Mouse (Mus musculus): Measurements from ENCODE around the gene Kifc5b. TPM values are rescaled to one million over a fixed set of nuclear protein-coding genes. Genes with fewer than 3 reads are reported as not detected.
"Not testable (repeated sequence)": the region's sequence is repeated elsewhere in the genome, so short reads cannot be mapped to it uniquely, and the experiment has no call there.

Kifc5b gene
- total RNA-seq, 2 experiments from 2014 or later, result 9.1 to 15.6 TPM

DNA sequence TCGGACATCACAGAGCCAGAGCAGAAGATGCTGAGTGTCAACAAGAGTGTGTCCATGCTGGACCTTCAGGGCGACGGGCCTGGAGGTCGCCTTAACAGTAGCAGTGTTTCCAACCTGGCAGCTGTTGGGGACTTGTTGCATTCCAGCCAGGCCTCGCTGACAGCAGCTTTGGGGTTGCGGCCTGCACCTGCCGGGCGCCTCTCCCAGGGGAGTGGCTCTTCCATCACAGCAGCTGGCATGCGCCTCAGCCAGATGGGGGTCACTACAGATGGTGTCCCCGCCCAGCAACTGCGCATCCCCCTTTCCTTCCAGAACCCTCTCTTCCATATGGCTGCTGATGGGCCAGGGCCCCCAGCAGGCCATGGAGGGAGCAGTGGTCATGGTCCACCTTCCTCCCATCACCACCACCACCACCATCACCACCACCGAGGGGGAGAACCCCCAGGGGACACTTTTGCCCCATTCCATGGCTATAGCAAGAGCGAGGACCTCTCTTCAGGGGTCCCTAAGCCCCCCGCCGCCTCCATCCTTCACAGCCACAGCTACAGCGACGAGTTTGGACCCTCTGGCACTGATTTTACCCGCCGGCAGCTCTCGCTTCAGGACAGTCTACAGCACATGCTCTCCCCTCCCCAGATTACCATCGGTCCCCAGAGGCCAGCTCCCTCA lies 44.8 kb downstream of the Kifc5b start:
- no peak for ATAC-seq (replicated peaks; ENCODE audit: low FRiP score, low TSS enrichment, poor library complexity, severe bottlenecking)

DNA sequence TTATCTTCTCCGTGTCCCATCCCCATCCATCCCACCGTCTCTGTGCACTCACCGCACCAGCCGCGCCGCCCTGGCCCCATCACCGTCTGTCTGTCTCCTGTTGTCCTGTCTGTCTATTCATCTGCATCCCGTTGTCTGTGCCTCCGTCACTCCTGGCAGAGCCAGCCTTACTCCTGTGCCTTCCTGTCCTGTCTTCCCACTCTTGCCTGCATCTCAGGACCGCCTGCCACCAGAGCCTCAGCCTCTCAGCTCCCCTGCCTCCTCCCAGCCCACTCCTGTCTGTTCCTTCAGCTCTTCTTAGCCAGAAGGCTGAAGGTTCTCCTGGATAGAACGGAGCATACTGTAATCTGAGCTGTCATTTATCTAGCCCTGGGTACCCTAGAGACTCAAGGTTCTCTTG lies 50.1 kb downstream of the Kifc5b start:
- ATAC-seq (replicated peaks; ENCODE audit: low FRiP score, low TSS enrichment, poor library complexity, severe bottlenecking), result no peak

DNA sequence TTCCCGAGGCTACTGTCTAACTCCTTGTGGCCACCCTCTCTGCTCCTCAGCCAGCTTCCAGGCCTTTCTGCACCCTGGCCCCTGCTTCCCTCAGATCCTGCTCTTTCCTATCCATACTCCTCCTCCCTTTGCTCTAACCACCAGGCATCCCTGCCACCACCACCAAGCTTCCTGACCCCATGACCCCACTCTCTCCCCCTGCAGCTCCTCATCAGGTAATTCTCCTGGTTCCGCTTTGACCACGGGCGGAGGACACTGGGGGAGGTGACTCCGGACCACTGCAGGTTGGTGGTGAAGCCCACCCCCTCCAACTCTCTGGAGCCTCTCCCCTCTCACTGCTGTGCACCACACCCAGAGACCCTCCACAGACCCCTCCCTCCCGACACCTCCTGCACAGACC lies 50.6 kb downstream of the Kifc5b start:
- no peak for ATAC-seq (replicated peaks; ENCODE audit: low FRiP score, low TSS enrichment, poor library complexity, severe bottlenecking)

DNA sequence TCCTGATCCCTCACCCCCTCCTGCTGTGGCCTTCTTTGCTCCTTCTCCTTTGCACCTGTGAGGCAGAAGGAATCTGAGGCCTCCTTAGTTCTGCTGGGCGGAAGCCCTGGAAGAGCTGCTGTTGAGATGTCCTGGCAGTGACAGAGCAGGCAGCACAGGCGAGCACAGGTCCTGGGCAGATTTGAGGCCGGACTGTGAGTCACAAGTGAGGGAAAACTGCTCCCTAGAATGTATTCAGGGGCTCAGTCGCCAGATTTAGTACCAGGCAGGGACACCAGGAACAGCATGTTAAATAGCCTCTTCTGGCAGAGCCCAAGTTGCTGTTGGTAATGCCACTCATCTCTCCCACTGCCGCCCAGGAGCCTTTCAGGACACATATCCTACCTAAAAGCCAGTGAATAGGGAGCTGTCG lies 51.3 kb downstream of the Kifc5b start:
- ATAC-seq (replicated peaks; ENCODE audit: low FRiP score, low TSS enrichment, poor library complexity, severe bottlenecking), result no peak

GRCm38 (mm10) chr17:26969257-26969656 lies 52.4 kb downstream of the Kifc5b start:
- no peak for ATAC-seq (replicated peaks; ENCODE audit: low FRiP score, low TSS enrichment, poor library complexity, severe bottlenecking)

DNA sequence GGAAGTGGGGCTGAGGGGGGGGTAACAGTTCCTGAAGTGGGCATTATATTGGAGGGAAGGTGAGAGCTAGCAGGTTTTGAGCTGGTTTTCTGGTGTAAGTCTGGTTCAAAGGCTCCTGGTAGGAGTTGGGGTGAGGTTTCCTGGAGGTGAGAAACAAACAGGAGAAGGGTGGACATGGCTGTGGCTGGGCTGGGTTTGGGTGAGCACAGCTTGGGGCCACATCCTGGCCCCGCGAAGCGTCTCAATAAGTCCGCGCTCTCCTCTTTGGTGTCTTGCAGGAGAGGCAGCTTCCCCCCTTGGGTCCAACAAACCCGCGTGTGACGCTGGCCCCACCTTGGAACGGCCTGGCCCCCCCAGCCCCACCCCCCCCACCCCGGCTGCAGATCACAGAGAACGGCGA lies 53.3 kb downstream of the Kifc5b start:
- ATAC-seq (replicated peaks; ENCODE audit: low FRiP score, low TSS enrichment, poor library complexity, severe bottlenecking), result no peak

DNA sequence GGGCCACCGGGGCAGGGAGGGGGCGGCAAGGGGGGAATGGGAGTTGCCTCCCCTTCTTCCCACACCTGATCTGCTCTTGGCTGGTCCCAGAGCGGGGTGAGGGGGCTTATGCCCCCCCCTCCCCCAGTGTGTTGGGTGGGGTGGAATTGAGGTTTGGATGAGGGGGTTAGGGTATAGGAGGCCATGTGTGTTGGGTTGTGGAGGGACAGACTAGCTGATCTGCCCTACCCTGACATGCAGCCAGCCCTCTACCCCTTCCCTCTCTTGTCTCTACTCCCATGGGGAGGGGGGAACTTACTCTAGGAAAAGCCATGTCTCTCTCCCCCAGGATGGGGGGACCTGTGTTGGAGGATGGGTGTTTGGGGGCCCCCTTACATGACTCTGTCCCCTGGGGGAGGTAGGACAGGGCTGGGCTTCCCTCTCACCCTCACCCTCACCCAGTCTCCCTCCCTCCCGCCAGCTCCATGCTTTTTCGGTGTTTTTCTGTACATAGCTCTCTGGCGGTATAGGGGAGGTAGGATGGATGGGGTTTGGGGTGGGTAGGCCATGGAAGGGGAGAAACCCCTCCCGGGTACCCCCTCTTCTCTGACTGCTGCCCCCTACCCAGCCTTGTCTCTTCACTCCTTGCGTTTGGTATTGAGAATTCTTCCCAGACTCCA lies 54.5 kb downstream of the Kifc5b start:
- no peak for ATAC-seq (replicated peaks; ENCODE audit: low FRiP score, low TSS enrichment, poor library complexity, severe bottlenecking)

GRCm38 (mm10) chr17:26972107-26972506 lies 55.2 kb downstream of the Kifc5b start:
- ATAC-seq (replicated peaks; ENCODE audit: low FRiP score, low TSS enrichment, poor library complexity, severe bottlenecking), result no peak

GRCm38 (mm10) chr17:26972703-26973574 lies 56.0 kb downstream of the Kifc5b start, which contains the start of gene Zbtb9:
Gene Zbtb9, plus strand, starts transcription at chr17:26973167.
- ATAC-seq (replicated peaks; ENCODE audit: low FRiP score, low TSS enrichment, poor library complexity, severe bottlenecking), result peak; percentile 96

DNA sequence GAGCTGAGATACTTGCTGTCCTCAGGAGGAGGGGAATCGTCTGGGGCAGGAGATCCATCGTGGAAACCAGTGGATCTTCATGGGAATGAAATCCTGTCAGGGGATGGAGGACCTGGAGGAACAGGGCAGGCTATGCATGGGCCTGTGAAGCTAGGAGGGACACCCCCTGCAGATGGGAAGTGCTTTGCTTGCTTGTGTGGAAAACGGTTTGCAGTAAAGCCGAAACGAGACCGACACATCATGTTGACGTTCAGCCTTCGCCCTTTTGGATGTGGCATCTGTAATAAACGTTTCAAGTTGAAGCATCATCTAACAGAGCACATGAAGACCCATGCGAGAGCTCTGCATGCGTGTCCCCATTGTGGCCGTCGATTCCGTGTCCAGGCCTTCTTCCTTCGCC lies 57.7 kb downstream of the Kifc5b start:
- ATAC-seq (replicated peaks; ENCODE audit: low FRiP score, low TSS enrichment, poor library complexity, severe bottlenecking), result no peak

DNA sequence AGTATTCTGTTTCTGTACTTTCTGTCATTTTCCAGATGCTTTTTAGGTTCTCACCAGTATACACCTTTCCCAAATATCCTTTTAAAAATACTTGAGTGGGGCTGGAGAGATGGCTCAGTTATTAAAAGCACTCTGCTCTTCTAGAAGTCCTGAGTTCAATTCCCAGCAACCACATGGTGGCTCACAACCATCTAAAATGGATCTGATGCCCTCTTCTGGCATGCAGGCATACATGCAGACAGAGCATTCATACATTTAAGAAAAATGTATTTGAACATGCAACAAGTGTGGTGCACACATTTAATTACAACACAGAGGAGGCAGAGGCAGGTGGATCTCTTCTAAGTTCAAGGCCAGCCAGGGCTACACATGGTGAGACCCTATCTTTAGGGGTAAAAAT lies 58.5 kb downstream of the Kifc5b start:
- no peak for ATAC-seq (replicated peaks; ENCODE audit: low FRiP score, low TSS enrichment, poor library complexity, severe bottlenecking)

DNA sequence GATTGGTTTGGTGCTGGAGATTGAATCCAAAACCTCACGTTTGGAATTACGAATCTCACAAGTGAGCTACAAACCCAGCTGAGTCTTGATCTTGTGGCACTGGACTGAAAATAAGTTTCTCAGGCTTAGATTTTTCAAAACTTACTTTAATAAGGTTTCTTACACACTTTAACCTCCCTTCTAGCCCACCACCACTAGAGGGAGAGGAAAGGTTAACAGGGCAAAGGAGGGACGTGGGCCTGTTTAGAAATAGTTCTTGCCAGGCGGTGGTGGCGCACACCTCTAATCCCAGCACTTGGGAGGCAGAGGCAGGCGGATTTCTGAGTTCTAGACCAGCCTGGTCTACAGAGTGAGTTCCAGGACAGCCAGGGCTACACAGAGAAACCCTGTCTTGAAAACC lies 60.5 kb downstream of the Kifc5b start:
- not testable (repeated sequence) for ATAC-seq (replicated peaks; ENCODE audit: low FRiP score, low TSS enrichment, poor library complexity, severe bottlenecking)

DNA sequence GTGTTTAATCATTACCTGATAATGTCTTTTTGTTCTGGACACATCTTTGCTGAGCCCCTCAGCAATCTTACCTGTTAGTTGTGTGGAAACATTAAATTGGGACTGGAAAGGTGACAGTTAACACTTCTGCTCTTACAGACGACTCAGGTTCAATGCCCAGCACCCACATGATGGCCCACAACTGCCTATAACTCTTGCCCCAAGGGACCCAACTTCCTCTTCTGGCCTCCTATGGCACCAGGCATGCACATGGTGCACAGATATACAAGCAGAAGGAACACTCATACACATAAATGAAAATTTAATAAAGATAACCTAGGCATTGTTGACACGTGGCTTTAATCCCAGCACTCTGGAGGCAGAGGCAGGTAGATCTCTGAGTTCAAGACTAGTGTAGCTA lies 62.5 kb downstream of the Kifc5b start:
- no peak for ATAC-seq (replicated peaks; ENCODE audit: low FRiP score, low TSS enrichment, poor library complexity, severe bottlenecking)

GRCm38 (mm10) chr17:26981050-26981449 lies 64.2 kb downstream of the Kifc5b start:
- 0 out of 2 replicates have a peak, but pooled peaks have one; percentile 22 for ATAC-seq (replicated peaks; ENCODE audit: low FRiP score, low TSS enrichment, poor library complexity, severe bottlenecking)

Other genes starting within 250 kb of the Kifc5b start
- 11.4 and 12.0 TPM in 2 replicates for gene Crebrf, start 201.4 kb upstream of the Kifc5b start, total RNA-seq (2014; fragmentation: Nextera tagmentation)
- gene Crebrf, start 201.4 kb upstream of the Kifc5b start, total RNA-seq (2017), result 17.9 and 37.0 TPM in 2 replicates
- gene Bnip1, start 136.0 kb upstream of the Kifc5b start, total RNA-seq (2014; fragmentation: Nextera tagmentation), result 60.6 and 68.9 TPM in 2 replicates
- 49.6 and 59.8 TPM in 2 replicates for gene Bnip1, start 136.0 kb upstream of the Kifc5b start, total RNA-seq (2017)
- not detected in 2 replicates for gene Nkx2-5, start 72.1 kb upstream of the Kifc5b start, total RNA-seq (2014; fragmentation: Nextera tagmentation)
- not detected in 2 replicates for gene Nkx2-5, start 72.1 kb upstream of the Kifc5b start, total RNA-seq (2017)
- 8.2 and 11.6 TPM in 2 replicates for gene Phf1, start 16.0 kb downstream of the Kifc5b start, total RNA-seq (2014; fragmentation: Nextera tagmentation)
- 2.2 and 2.8 TPM in 2 replicates for gene Phf1, start 16.0 kb downstream of the Kifc5b start, total RNA-seq (2017)
- gene Cuta, start 22.5 kb downstream of the Kifc5b start, total RNA-seq (2014; fragmentation: Nextera tagmentation), result 154 and 184 TPM in 2 replicates
- 55.2 and 93.0 TPM in 2 replicates for gene Cuta, start 22.5 kb downstream of the Kifc5b start, total RNA-seq (2017)
- 18.2 and 33.6 TPM in 2 replicates for gene Syngap1, start 24.2 kb downstream of the Kifc5b start, total RNA-seq (2014; fragmentation: Nextera tagmentation)
- gene Syngap1, start 24.2 kb downstream of the Kifc5b start, total RNA-seq (2017), result 7.7 and 9.1 TPM in 2 replicates
- gene Zbtb9, start 56.1 kb downstream of the Kifc5b start, total RNA-seq (2014; fragmentation: Nextera tagmentation), result 5.5 and 14.6 TPM in 2 replicates
- gene Zbtb9, start 56.1 kb downstream of the Kifc5b start, total RNA-seq (2017), result 18.3 and 22.0 TPM in 2 replicates
- gene Bak1, start 111.9 kb downstream of the Kifc5b start, total RNA-seq (2014; fragmentation: Nextera tagmentation), result 91.5 and 117 TPM in 2 replicates
- gene Bak1, start 111.9 kb downstream of the Kifc5b start, total RNA-seq (2017), result 37.5 and 38.6 TPM in 2 replicates
- 3.0 and 4.2 TPM in 2 replicates for gene Itpr3, start 140.2 kb downstream of the Kifc5b start, total RNA-seq (2014; fragmentation: Nextera tagmentation)
- 3.0 and 3.4 TPM in 2 replicates for gene Itpr3, start 140.2 kb downstream of the Kifc5b start, total RNA-seq (2017)
- 180 and 198 TPM in 2 replicates for gene Uqcc2, start 216.8 kb downstream of the Kifc5b start, total RNA-seq (2014; fragmentation: Nextera tagmentation)
- 177 and 204 TPM in 2 replicates for gene Uqcc2, start 216.8 kb downstream of the Kifc5b start, total RNA-seq (2017)

Measured in megakaryocyte-erythroid progenitor cell, adult 5-6 weeks (primary cell).